8 mouse cellular contexts compared by ENCODE assay signal in genomic region chr11:118365171-118365570, GRCm38 (mm10). TPM values are rescaled to one million over a fixed set of nuclear protein-coding genes. Genes with fewer than 3 reads are reported as not detected.
A peak's percentile ranks its signal among the peaks of the same experiment; 100 is the strongest.
DNase-seq lines count a peak whose midpoint lies in the region; ATAC-seq lines count a peak whose summit lies in the region.

No protein-coding gene starts in this region.

- ATAC-seq in liver, embryonic 12.5 days, result no peak

- H3K36me3 ChIP-seq in liver, embryonic 12.5 days, result no peaks in the 10 kb centered on the region
- H3K36me3 ChIP-seq in heart, embryonic 10.5 days, result no peaks in the 10 kb centered on the region

- peaks cover 16% of the 10 kb centered on the region; the same call in 1 of the 2 replicates for H3K27me3 ChIP-seq in liver, embryonic 12.5 days (replicated peaks)
- peaks cover 10% of the 10 kb centered on the region; the same call in 1 of the 2 replicates for H3K27me3 ChIP-seq in heart, embryonic 10.5 days (ENCODE audit: insufficient read depth, poor library complexity, severe bottlenecking)

- DNase-seq in liver, result peak; percentile 21
- DNase-seq in heart, embryonic 10.5 days (ENCODE audit: low spot score), result peak; percentile 81
- DNase-seq in lung, postnatal 10 days, result peak; percentile 72
- no peak for DNase-seq in frontal cortex, postnatal 36 days (ENCODE audit: low spot score in 2 of 2)
- DNase-seq in spleen, postnatal 36 days (ENCODE audit: low spot score in 2 of 2), result no peak
- DNase-seq in left cerebral cortex, adult 8-10 months (ENCODE audit: low spot score in 2 of 2), result no peak

- no peak overlapping the region for H3K4me2 ChIP-seq in liver, embryonic 12.5 days

- 61% methylated on average over 7 of the region's 7 CpGs for WGBS in liver, embryonic 12.5 days (ENCODE audit: insufficient replicate concordance)
- WGBS in heart, embryonic 10.5 days, result 47% methylated on average over 7 of the region's 7 CpGs

- no peak overlapping the region for H3K4me3 ChIP-seq in liver, embryonic 12.5 days
- H3K4me3 ChIP-seq in brown adipose tissue, adult 24 weeks (ENCODE audit: insufficient read depth, low read depth, low read length), result no peak overlapping the region
- no peak overlapping the region for H3K4me3 ChIP-seq in heart, embryonic 10.5 days

- peaks cover 10% of the 10 kb centered on the region for H3K4me1 ChIP-seq in liver, embryonic 12.5 days
- H3K4me1 ChIP-seq in brown adipose tissue, adult 24 weeks (ENCODE audit: control insufficient read depth, insufficient read depth, insufficient read length, low read length), result peaks cover 8% of the 10 kb centered on the region; the same call in 1 of the 2 replicates
- peaks cover 61% of the 10 kb centered on the region for H3K4me1 ChIP-seq in heart, embryonic 10.5 days

- no peaks in the 10 kb centered on the region for H3K9me3 ChIP-seq in liver, embryonic 12.5 days (replicated peaks)
- no peaks in the 10 kb centered on the region for H3K9me3 ChIP-seq in heart, embryonic 10.5 days

- H3K9ac ChIP-seq in liver, embryonic 12.5 days, result no peak overlapping the region

- H3K27ac ChIP-seq in liver, embryonic 12.5 days, result no peak overlapping the region
- 0 out of 2 replicates have a peak overlapping the region, but pooled peaks have one; percentile 21 for H3K27ac ChIP-seq in brown adipose tissue, adult 24 weeks (replicated peaks; ENCODE audit: low read depth, low read length)
- H3K27ac ChIP-seq in heart, embryonic 10.5 days, result peak overlapping the region; percentile 87

RNA-seq across cellular contexts. Expression of gene Timp2, which starts 9.6 kb away (rescaled TPM):
- polyA plus RNA-seq in liver, embryonic 12.5 days (2016; fragmentation: Nextera tagmentation; extraction: Ambion mirVana), result 8.7 and 9.9 TPM in 2 replicates
- 46.0 and 69.1 TPM in 2 replicates for polyA plus RNA-seq in brown adipose tissue, adult 24 weeks (2012; ENCODE audit: insufficient read depth, insufficient read length, missing spikeins)
- 37.4 and 39.2 TPM in 2 replicates for polyA plus RNA-seq in heart, embryonic 10.5 days (2016; fragmentation: Nextera tagmentation; extraction: Ambion mirVana)
- total RNA-seq in left cerebral cortex, adult 8-10 months (2022), result 100 to 1,000 TPM; 239 to 259 (median 249) TPM

RNA-seq across cellular contexts. Expression of gene Cep295nl, which starts 22.9 kb away (rescaled TPM):
- 0.08 and 0.11 TPM in 2 replicates for polyA plus RNA-seq in liver, embryonic 12.5 days (2016; fragmentation: Nextera tagmentation; extraction: Ambion mirVana)
- not detected in 2 replicates for polyA plus RNA-seq in brown adipose tissue, adult 24 weeks (2012; ENCODE audit: insufficient read depth, insufficient read length, missing spikeins)
- polyA plus RNA-seq in heart, embryonic 10.5 days (2016; fragmentation: Nextera tagmentation; extraction: Ambion mirVana), result 0.20 and 0.38 TPM in 2 replicates
- total RNA-seq in left cerebral cortex, adult 8-10 months (2022), result 1 to 10 TPM in 3 of 4 experiments, under 1 TPM in 1; 0.98 to 3.2 (median 1.5) TPM

RNA-seq across cellular contexts. Expression of gene Lgals3bp, which starts 36.7 kb away (rescaled TPM):
- 22.7 TPM in 2 replicates for polyA plus RNA-seq in liver, embryonic 12.5 days (2016; fragmentation: Nextera tagmentation; extraction: Ambion mirVana)
- 86.8 and 88.8 TPM in 2 replicates for polyA plus RNA-seq in brown adipose tissue, adult 24 weeks (2012; ENCODE audit: insufficient read depth, insufficient read length, missing spikeins)
- 5.1 and 6.2 TPM in 2 replicates for polyA plus RNA-seq in heart, embryonic 10.5 days (2016; fragmentation: Nextera tagmentation; extraction: Ambion mirVana)
- total RNA-seq in left cerebral cortex, adult 8-10 months (2022), result 10 to 100 TPM; 20.8 to 62.8 (median 36.9) TPM

RNA-seq across cellular contexts. Expression of gene Cant1, which starts 53.7 kb away (rescaled TPM):
- 14.5 and 14.9 TPM in 2 replicates for polyA plus RNA-seq in liver, embryonic 12.5 days (2016; fragmentation: Nextera tagmentation; extraction: Ambion mirVana)
- polyA plus RNA-seq in brown adipose tissue, adult 24 weeks (2012; ENCODE audit: insufficient read depth, insufficient read length, missing spikeins), result 11.4 and 12.1 TPM in 2 replicates
- 22.4 and 23.5 TPM in 2 replicates for polyA plus RNA-seq in heart, embryonic 10.5 days (2016; fragmentation: Nextera tagmentation; extraction: Ambion mirVana)
- total RNA-seq in left cerebral cortex, adult 8-10 months (2022), result 10 to 100 TPM; 36.6 to 40.3 (median 38.8) TPM

Comparison
In these comparisons a context has a peak if more than half of its experiments do, and no peak if none do; other contexts are left out.
1. DNase-seq: peak in liver (single experiment), heart, embryonic 10.5 days (single experiment) and lung, postnatal 10 days (single experiment); none in frontal cortex, postnatal 36 days (0 of 2), spleen, postnatal 36 days (0 of 2) and left cerebral cortex, adult 8-10 months (0 of 2).